Mouse (Mus musculus): ENCODE results near the gene Nfkb2.

DNA sequence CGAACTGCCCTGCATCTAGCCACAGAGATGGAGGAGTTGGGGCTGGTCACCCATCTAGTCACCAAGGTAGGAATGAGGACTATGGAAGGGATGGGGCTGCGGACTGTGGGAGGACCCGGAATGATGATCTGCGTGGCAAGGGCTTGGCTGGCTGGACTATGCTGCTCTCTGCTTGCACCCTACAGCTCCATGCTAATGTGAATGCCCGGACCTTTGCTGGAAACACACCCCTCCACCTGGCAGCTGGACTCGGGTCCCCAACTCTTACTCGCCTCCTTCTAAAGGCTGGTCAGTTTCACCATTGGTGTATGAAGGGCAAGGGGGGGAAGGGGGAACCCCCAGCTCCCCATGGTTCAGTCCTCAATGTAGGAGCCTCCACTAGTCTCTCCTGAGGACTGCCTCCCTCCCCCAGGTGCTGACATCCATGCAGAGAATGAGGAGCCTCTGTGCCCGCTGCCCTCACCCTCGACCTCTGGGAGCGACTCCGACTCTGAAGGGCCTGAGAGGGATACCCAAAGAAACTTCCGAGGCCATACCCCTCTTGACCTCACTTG is 6.3 kb downstream of the Nfkb2 start:
- TF ChIP-seq POLR2A (IDR thresholded peaks at IDR 0.05; ENCODE audit: control insufficient read depth in 1 of 2, insufficient read depth in 1 of 2, low read depth in 1 of 2, low read length in 2 of 2, poor library complexity in 1 of 2) (no peak), CTCF (IDR thresholded peaks at IDR 0.05 in 2 of 3, conservative IDR thresholded peaks at IDR 0.05 in 1 of 3; ENCODE audit: control insufficient read depth in 1 of 3, insufficient read depth in 1 of 3, low read depth in 2 of 3, low read length in 3 of 3, poor library complexity in 1 of 3, severe bottlenecking in 1 of 3) (no peak), EP300 (IDR thresholded peaks at IDR 0.05; ENCODE audit: low read depth in 1 of 2, low read length in 2 of 2) (no peak), CHD2 (IDR thresholded peaks at IDR 0.05; ENCODE audit: low read length) (no peak), TBP (IDR thresholded peaks at IDR 0.05; ENCODE audit: low read depth, low read length) (no peak), ETS1 (IDR thresholded peaks at IDR 0.05; ENCODE audit: low read depth, low read length) (no peak), BHLHE40 (IDR thresholded peaks at IDR 0.05; ENCODE audit: borderline replicate concordance, low read depth, low read length) (no peak), TCF12 (IDR thresholded peaks at IDR 0.05; ENCODE audit: low read depth, low read length) (no peak), ZMIZ1 (IDR thresholded peaks at IDR 0.05; ENCODE audit: low read depth, low read length) (no peak), TAL1 (IDR thresholded peaks at IDR 0.05; ENCODE audit: low read length) (no peak), NRF1 (IDR thresholded peaks at IDR 0.05; ENCODE audit: insufficient read depth, low read depth, low read length, poor library complexity, severe bottlenecking) (no peak)

All from MEL (cell line).